Mouse (Mus musculus) testis, adult 2 months (tissue): ENCODE measurements around the gene Klf13.

Source experiments
- CTCF ChIP-seq: fragments of 200-500 bp; IDR thresholded peaks from 2 replicates; pipeline ENCODE4 v1.5.1; 2012; ENCODE audit warnings: low read depth, mild to moderate bottlenecking, inconsistent platforms, low read length, moderate library complexity; ENCODE audit not compliant: control insufficient read depth, insufficient read depth, insufficient replicate concordance
- POLR2A ChIP-seq: fragments of 200-500 bp; IDR thresholded peaks from 2 replicates; pipeline ENCODE4 v1.6.1; 2012; ENCODE audit warnings: low read depth, mild to moderate bottlenecking, inconsistent platforms, low read length, moderate library complexity; ENCODE audit not compliant: control insufficient read depth

DNA sequence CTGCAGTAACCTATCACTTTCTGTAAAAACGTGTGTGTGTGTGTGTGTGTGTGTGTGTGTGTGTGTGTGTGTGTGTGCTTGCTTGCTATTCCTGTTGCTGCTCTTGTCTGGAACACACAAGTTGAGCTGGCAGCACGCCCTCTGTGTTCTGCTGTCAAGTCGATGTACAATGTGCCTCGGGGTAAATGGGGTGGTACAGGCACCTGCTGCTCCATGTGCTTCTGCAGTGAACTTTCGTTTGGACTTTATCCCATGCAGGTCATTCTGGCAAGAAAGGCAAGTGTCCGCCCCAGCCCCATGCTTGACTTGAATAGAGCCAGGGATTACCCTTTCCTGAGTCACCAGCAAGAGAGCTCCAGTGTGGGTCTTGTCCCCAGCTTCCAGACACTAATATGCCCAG is 21.0 kb downstream of the Klf13 start:
- TF ChIP-seq CTCF (no peak), POLR2A (no peak)
